Mouse (Mus musculus) layer of hippocampus, postnatal 14 days (tissue): ENCODE data around the gene Ctsl. TPM values are rescaled to one million over a fixed set of nuclear protein-coding genes. Genes with fewer than 3 reads are reported as not detected.

Experiments used
- DNase-seq, 2 experiments: peaks; one replicate each; pipeline ENCODE4 v3.0.0; 2021 to 2022; ENCODE audit warnings: low spot score in 2 of 2, mixed read lengths in 1 of 2
- total RNA-seq, 2 experiments: library from RNA; stranded (reverse); gene quantifications; 2 replicates each; pipeline ENCODE4 v1.2.3; 2021

Gene Ctsl
- total RNA-seq, 2 experiments from 2014 or later: 161 to 178 TPM

DNA sequence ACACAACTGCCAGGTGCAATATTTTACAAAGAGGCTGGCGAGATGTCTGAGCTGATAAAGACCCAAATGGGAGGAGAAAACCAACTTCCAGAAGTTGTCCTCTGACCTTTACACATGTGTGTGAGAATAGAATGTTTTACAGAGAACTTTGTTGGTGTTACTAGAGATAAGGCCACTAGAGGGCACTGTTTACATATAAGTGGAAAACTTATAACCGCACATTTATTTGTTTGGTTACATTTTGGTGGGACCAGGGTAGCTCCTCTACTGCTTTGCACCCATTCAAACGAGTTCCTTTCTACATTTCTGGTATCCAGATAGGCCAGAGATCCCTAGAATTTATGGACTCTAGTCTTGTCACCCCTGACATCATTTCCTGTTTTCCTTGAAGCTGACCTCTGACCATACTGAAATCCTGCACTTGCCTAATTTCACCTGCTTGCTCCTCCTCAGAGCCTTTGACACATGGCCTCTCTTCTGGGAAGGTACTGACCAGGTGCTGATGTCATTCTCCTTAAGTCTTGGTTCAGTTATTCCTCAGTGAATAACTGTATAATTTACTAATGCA lies 55.1 kb downstream of the Ctsl start:
- DNase-seq: peak in 1 of 2 experiments; percentile 65

GRCm38 (mm10) chr13:64314041-64314440 lies 56.6 kb downstream of the Ctsl start:
- no peak for DNase-seq

GRCm38 (mm10) chr13:64312916-64313289 lies 57.8 kb downstream of the Ctsl start:
- no peak for DNase-seq

DNA sequence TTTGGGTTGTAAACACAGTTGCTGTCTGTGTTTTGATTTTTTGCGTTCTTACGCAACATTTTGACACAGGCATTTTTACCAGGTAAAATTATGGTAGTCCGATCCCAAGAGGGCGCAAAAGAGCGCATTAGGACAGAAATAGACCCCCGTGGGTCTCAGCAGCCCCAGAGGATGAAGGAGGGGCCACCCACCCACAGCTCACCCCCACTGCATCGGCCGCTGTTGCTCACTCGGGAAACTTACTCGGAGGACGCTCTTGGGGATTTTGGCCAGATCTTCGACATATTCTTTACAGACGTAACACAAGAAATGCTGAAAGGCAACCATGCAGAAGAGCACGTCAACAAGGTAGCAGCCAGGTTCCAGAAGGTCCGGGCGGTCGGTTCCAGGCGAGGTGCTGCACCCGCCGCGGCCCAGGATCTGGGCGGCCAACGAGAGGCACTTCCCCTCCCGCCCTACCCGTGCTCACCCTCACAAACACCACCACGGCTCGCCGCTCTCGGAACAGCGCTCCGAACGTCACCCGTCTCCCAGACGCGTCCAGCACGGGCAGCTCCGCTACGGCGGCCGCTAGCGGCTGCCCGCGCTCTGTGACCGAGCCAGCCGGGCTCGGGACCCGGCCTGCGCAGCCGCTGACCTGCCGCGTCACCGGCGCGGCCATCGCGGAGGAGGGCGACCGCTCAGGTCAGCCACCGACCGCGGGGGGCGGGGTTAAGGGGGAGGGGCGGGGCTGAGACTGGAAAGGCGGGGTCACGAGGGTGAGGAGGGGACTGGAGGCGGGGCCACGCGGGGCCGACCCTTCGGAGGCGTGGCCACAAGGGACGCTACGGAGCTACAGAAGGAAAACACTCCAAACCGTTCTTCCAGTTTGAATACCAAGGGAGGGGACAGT lies 58.4 kb downstream of the Ctsl start, which contains the start of gene Aaed1:
Gene Aaed1 (minus strand): TSS at position 687 of the 892 bp plus-strand sequence.
- peak; percentile 83 to 89 for DNase-seq

DNA sequence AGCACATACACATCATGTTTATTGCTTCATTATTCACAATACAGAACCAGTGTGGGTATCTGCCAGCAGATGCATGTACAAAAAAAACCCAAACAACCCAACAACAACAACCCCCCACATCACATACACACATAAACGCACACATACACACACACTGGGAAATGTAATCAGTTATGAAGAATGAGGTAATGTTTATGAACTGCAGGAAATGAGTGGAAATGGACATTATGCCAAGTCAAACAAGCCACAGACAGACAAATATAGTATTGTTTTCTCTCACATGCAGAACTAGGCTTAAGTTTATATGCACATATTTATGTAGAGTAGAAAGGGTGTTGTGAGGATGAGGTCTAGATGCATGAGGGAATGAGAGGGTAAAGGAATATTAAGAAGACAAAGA lies 59.4 kb downstream of the Ctsl start:
- no peak for DNase-seq

GRCm38 (mm10) chr13:64310585-64310984 lies 60.1 kb downstream of the Ctsl start:
- no peak for DNase-seq

DNA sequence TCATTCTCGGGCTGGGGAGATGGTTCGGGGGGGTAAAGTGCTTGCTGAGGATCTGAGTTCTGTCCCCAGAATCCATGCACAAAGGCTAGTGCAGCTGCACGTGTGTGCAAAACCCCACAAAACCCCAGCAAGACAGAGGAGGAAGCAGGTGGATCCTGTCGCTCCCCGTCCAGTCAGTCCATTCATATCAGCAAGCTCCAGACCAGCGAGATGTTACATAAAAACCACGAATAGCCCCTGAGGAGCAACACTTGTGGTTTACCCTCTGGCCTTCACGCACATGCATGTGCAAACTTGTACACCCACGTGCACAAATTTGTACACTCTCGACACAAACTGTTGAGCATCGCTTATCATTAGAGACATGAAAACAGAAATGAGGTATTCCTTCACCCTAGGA lies 60.8 kb downstream of the Ctsl start:
- DNase-seq: no peak

Other genes with a start within 250 kb of the Ctsl start
- gene Slc35d2, start 241.5 kb downstream of the Ctsl start, total RNA-seq: under 1 TPM; 0.74 to 0.85 TPM
- 10 to 100 TPM in 1 of 2 experiments, 1 to 10 TPM in 1; 9.7 to 10.2 TPM for gene Zfp367, start 217.7 kb downstream of the Ctsl start, total RNA-seq
- gene Habp4, start 209.1 kb downstream of the Ctsl start, total RNA-seq: 100 to 1,000 TPM; 141 to 146 TPM
- 1 to 10 TPM; 4.8 to 5.6 TPM for gene Cdc14b, start 95.6 kb downstream of the Ctsl start, total RNA-seq
- 10 to 100 TPM; 14.0 to 14.2 TPM for gene Aaed1, start 58.2 kb downstream of the Ctsl start, total RNA-seq
- 10 to 100 TPM in 1 of 2 experiments, 1 to 10 TPM in 1; 8.5 to 11.2 TPM for gene Cdk20, start 61.4 kb upstream of the Ctsl start, total RNA-seq
- gene Fam240b, start 126.9 kb upstream of the Ctsl start, total RNA-seq: not detected